Mouse (Mus musculus) hindbrain, postnatal 0 days (tissue): ENCODE data around the gene Pimreg. TPM values are rescaled to one million over a fixed set of nuclear protein-coding genes. Genes with fewer than 3 reads are reported as not detected.

Experiments
- ATAC-seq: fragments of 200-750 bp; cut with Nextera tagmentation; 2 replicates; pipeline ENCODE4 v1.8.0; 2017; ENCODE audit warnings: mild to moderate bottlenecking, moderate TSS enrichment, moderate library complexity
- DNase-seq: peaks from one replicate; pipeline ENCODE4 v3.0.0-alpha.2; 2015; ENCODE audit warnings: low spot score
- H3K27ac ChIP-seq: fragments of 300-500 bp; sonication (generic); 2 replicates; pipeline ENCODE4 v1.5.1; 2014; ENCODE audit warnings: mild to moderate bottlenecking
- H3K27me3 ChIP-seq: fragments of 300-500 bp; sonication (generic); 2 replicates; pipeline ENCODE4 v1.6.1; 2014; ENCODE audit warnings: low read length, mixed read lengths; ENCODE audit not compliant: insufficient read depth
- H3K36me3 ChIP-seq: fragments of 300-500 bp; sonication (generic); 2 replicates; pipeline ENCODE4 v1.6.1; 2014; ENCODE audit warnings: low read length, mixed read lengths; ENCODE audit not compliant: insufficient read depth
- H3K4me1 ChIP-seq: fragments of 300-500 bp; sonication (generic); 2 replicates; pipeline ENCODE4 v1.6.1; 2014; ENCODE audit warnings: antibody characterized with exemption, low read length, mixed read lengths; ENCODE audit not compliant: insufficient read depth
- H3K4me2 ChIP-seq: fragments of 300-500 bp; sonication (generic); 2 replicates; pipeline ENCODE4 v1.6.1; 2014; ENCODE audit warnings: low read depth, mild to moderate bottlenecking, low read length, moderate library complexity, mixed read lengths
- H3K4me3 ChIP-seq: fragments of 300-500 bp; sonication (generic); 2 replicates; pipeline ENCODE4 v1.5.1; 2014; ENCODE audit warnings: low read length
- H3K9ac ChIP-seq: fragments of 300-500 bp; sonication (generic); replicated peaks from 2 replicates; pipeline ENCODE4 v1.6.1; 2014; ENCODE audit warnings: mild to moderate bottlenecking, low read length, moderate library complexity, mixed read lengths
- H3K9me3 ChIP-seq: fragments of 300-500 bp; sonication (generic); 2 replicates; pipeline ENCODE4 v1.6.1; 2016; ENCODE audit warnings: low read length, mixed read lengths
- CTCF ChIP-seq: IDR thresholded peaks from 2 replicates; pipeline ENCODE4 v1.5.1; 2016; ENCODE audit warnings: antibody characterized with exemption, control low read depth, low read depth
- WGBS: fragments of 180-500 bp; shearing (Covaris S2); extraction: QIAGEN DNeasy Blood & Tissue Kit; methylation state at CpG from one replicate; pipeline ENCODE4 v1.1.7; 2014; 5-methylcytosine and 5-hydroxymethylcytosine counted together
- polyA plus RNA-seq: library from polyadenylated mRNA; unstranded; fragments of >200 nt; fragmentation: Nextera tagmentation; extraction: Ambion mirVana; gene quantifications from 2 replicates; pipeline ENCODE4 v1.2.1, GENCODE M21; 2015
- total RNA-seq: library from RNA; depleted of rRNA; stranded (reverse); fragments of >200 nt; gene quantifications from 2 replicates; pipeline ENCODE4 v1.2.3, GENCODE M21; 2014; rRNA removed

Gene Pimreg
- total and polyA plus RNA-seq, 2 experiments from 2014 or later = 22.8 to 23.9 TPM

DNA sequence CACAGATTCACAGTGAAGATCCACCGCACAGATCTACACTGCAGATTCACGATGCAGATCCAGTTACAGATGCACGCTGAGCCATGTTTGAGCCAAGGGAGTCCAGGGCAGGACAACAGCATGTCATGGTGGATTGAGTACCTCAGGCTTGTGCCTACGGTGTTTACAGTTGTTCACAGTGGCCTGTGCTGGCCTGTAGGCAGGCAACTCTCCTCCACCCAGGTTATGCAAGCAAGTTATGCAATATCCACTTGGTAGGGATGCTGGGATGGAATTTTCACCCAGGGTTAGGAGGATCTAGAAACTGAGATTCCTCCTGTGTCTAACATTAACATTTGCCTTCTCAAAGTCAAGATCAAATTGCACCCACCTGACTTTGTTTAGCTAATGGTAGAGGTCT, 40.8 kb downstream of the Pimreg start:
- ATAC-seq (no peak), DNase-seq (no peak)
- no peak overlapping the region for H3K4me3 ChIP-seq
- TF ChIP-seq CTCF = no peak
- no peaks in the 10 kb centered on the region for H3K36me3 ChIP-seq
- H3K27me3 ChIP-seq = no peaks in the 10 kb centered on the region
- no peaks in the 10 kb centered on the region for H3K9me3 ChIP-seq
- H3K4me1 ChIP-seq = peaks cover 9% of the 10 kb centered on the region; the same call in 1 of the 2 replicates
- H3K27ac ChIP-seq = no peak overlapping the region
- H3K4me2 ChIP-seq = no peak overlapping the region
- WGBS = 89% methylated on average over 4 of the region's 4 CpGs
- no peak overlapping the region for H3K9ac ChIP-seq

DNA sequence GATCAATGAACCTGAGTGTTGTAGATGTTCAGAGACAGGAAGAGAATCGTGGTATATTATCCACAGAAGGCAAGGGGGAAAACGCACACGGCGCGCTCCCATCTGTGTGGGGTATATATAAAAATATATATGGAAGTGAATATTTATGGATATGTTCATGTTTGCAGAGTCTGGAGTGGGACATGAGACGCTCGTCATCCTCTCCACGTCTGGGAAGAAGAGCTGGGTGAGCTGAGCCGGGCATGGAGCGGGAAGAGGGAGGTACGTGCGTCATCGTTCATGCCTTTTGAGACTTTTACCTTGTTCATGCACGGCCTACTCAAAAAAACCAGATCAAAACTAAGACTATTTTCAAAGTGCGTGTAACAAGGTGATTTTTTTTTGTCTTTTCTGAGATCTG, 42.5 kb downstream of the Pimreg start:
- ATAC-seq = no peak
- Histone ChIP-seq H3K4me1 (peaks cover 7% of the 10 kb centered on the region; the same call in 1 of the 2 replicates), H3K9ac (no peak overlapping the region), H3K9me3 (no peaks in the 10 kb centered on the region), H3K27me3 (no peaks in the 10 kb centered on the region), H3K27ac (no peak overlapping the region), H3K4me3 (no peak overlapping the region), H3K4me2 (no peak overlapping the region), H3K36me3 (no peaks in the 10 kb centered on the region)
- WGBS = 94% methylated on average over 15 of the region's 15 CpGs
- no peak for TF ChIP-seq CTCF
- no peak for DNase-seq

DNA sequence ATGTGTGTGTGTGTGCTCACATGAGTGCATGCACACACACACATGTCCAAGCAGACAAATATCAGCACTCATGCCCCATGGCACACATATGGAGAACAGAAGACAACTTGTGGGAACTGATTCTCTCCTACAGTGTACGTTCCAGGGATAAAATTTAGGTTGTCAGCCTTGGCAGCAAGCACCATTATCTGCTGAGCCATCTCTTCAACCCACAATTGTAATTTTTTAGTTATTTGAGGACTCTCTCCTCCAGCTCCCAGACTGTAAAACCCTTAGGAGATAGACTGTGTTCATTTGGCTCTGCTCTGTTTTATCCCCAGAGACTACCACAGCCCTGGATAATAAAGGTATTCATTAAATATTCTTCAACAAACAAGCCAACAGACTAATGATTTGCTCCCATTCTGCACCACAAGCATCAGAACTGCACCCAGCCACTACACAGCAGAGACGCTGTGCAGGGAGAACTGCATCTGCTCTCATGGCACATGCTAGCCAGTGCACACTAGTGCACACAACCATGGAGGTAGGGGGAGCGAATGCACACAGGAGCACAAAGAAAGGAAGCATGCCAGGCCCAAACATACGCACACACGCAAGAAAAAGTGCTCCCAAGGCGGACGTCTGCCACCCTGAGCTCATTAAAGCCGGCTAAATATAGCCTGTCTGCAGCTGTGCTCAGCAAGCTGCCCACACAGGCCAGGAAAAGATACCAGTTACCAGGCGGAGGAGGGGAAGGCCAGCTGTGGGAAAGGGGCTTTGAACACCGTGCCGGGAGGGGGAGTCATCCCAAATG, 44.6 kb downstream of the Pimreg start:
- H3K4me1 ChIP-seq = peaks cover 7% of the 10 kb centered on the region; the same call in 1 of the 2 replicates
- H3K36me3 ChIP-seq = no peaks in the 10 kb centered on the region
- H3K9ac ChIP-seq = no peak overlapping the region
- H3K4me2 ChIP-seq = no peak overlapping the region
- H3K4me3 ChIP-seq = no peak overlapping the region
- H3K27ac ChIP-seq = peak overlapping the region; percentile 71
- ATAC-seq (peak; percentile 83), DNase-seq (peak; percentile 82)
- TF ChIP-seq CTCF = no peak
- H3K9me3 ChIP-seq = no peaks in the 10 kb centered on the region
- 28% methylated on average over 11 of the region's 11 CpGs for WGBS
- no peaks in the 10 kb centered on the region for H3K27me3 ChIP-seq

- WGBS = 60% methylated on average over 8 of the region's 8 CpGs
- ATAC-seq (no peak), DNase-seq (no peak)
- Histone ChIP-seq H3K36me3 (no peaks in the 10 kb centered on the region), H3K4me2 (no peak overlapping the region), H3K9me3 (no peaks in the 10 kb centered on the region), H3K4me3 (no peak overlapping the region), H3K27ac (no peak overlapping the region), H3K27me3 (no peaks in the 10 kb centered on the region), H3K9ac (no peak overlapping the region), H3K4me1 (no peaks in the 10 kb centered on the region)
- no peak for TF ChIP-seq CTCF
Observed at GRCm38 (mm10) chr11:72092390-72092789, 50.6 kb downstream of the Pimreg start.

GRCm38 (mm10) chr11:72094442-72094841, 52.6 kb downstream of the Pimreg start:
- Histone ChIP-seq H3K4me2 (no peak overlapping the region), H3K27me3 (no peaks in the 10 kb centered on the region), H3K9ac (no peak overlapping the region), H3K4me1 (0 out of 2 replicates have a peak, but pooled peaks cover 6% of the 10 kb centered on the region), H3K36me3 (no peaks in the 10 kb centered on the region), H3K4me3 (no peak overlapping the region), H3K9me3 (no peaks in the 10 kb centered on the region), H3K27ac (no peak overlapping the region)
- DNase-seq = no peak
- WGBS = 75% methylated on average over 7 of the region's 7 CpGs
- no peak for TF ChIP-seq CTCF
- ATAC-seq = no peak

DNA sequence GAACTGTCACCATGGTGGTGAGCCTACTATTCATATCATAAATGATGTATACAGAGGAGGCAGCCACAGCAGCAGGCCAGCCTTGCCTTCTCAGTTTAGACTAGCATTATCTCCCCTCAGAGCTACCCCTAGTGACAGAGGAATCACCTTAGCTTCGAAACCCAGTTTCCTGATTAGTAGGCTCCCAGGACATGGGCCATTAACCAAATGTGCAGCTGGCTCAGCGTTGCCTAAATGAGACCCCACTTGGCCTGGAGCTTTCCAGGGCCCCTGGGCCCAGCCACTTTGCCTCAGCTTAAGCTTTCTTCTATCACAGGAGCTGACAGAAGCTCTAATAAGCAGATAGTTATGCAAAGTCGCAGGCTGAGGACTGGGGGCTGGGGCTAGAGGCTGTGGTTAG, 54.2 kb downstream of the Pimreg start:
- DNase-seq = no peak
- WGBS = 50% methylated on average over 3 of the region's 3 CpGs
- H3K36me3 ChIP-seq = no peaks in the 10 kb centered on the region

More for the DNA sequence above, 54.2 kb downstream of the Pimreg start:
- Histone ChIP-seq H3K9me3 (no peaks in the 10 kb centered on the region), H3K9ac (no peak overlapping the region), H3K4me3 (no peak overlapping the region), H3K4me1 (0 out of 2 replicates have a peak, but pooled peaks cover 6% of the 10 kb centered on the region), H3K27me3 (no peaks in the 10 kb centered on the region), H3K4me2 (no peak overlapping the region), H3K27ac (no peak overlapping the region)
- TF ChIP-seq CTCF = no peak
- no peak for ATAC-seq

Other genes starting within 250 kb of the Pimreg start
- gene Aipl1, start 4.5 kb upstream of the Pimreg start, total RNA-seq = 0.07 TPM in 1 of 2 replicates, not detected in the other
- 0.34 and 0.42 TPM in 2 replicates for gene Aipl1, start 4.5 kb upstream of the Pimreg start, polyA plus RNA-seq
- gene Pitpnm3, start 93.7 kb downstream of the Pimreg start, total RNA-seq = 25.1 and 26.3 TPM in 2 replicates
- 5.8 and 6.1 TPM in 2 replicates for gene Pitpnm3, start 93.7 kb downstream of the Pimreg start, polyA plus RNA-seq
- gene Gm43951, start 164.8 kb downstream of the Pimreg start, total RNA-seq = 1.7 and 1.8 TPM in 2 replicates
- gene Gm43951, start 164.8 kb downstream of the Pimreg start, polyA plus RNA-seq = 1.2 and 1.4 TPM in 2 replicates
- 12.0 and 14.4 TPM in 2 replicates for gene 4933427D14Rik, start 165.4 kb downstream of the Pimreg start, total RNA-seq
- 17.0 and 17.2 TPM in 2 replicates for gene 4933427D14Rik, start 165.4 kb downstream of the Pimreg start, polyA plus RNA-seq
- 46.6 and 51.2 TPM in 2 replicates for gene Txndc17, start 165.5 kb downstream of the Pimreg start, total RNA-seq
- gene Txndc17, start 165.5 kb downstream of the Pimreg start, polyA plus RNA-seq = 161 and 162 TPM in 2 replicates
- gene Med31, start 173.6 kb downstream of the Pimreg start, total RNA-seq = 11.0 and 20.3 TPM in 2 replicates
- gene Med31, start 173.6 kb downstream of the Pimreg start, polyA plus RNA-seq = 39.5 and 44.5 TPM in 2 replicates
- 5.7 and 8.1 TPM in 2 replicates for gene Slc13a5, start 225.2 kb downstream of the Pimreg start, total RNA-seq
- 6.8 and 7.5 TPM in 2 replicates for gene Slc13a5, start 225.2 kb downstream of the Pimreg start, polyA plus RNA-seq